Mouse (Mus musculus) frontal cortex, postnatal 36 days (tissue): Measurements from ENCODE around the gene Psmb11.

Experiments used
- DNase-seq, 2 experiments: peaks; one replicate each; pipeline ENCODE4 v3.0.0; 2022; ENCODE audit warnings: low spot score in 2 of 2

The Psmb11 gene

DNA sequence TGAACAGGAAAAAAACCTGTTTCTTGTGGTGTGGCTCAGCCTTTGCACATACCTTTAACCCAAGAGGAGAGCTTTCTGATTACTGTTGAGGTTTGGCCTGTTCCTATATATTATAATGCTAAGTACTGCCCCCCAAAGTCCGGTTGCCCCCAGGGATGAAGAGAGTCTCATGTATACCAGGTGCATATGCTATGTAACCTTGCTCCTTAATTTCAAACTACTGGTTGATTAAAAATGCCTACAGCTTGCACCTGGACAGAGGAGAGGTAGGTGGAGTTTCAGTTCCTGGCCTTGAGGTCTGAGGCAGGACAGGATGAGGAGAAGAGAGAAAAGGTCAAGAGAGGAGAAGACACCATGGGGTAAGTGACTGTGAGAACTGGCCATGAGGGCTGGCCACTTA lies at the start of gene Psmb11:
TSS of gene Psmb11 (plus strand) at position 301 of the 400 bp plus-strand sequence.
- no peak for DNase-seq

DNA sequence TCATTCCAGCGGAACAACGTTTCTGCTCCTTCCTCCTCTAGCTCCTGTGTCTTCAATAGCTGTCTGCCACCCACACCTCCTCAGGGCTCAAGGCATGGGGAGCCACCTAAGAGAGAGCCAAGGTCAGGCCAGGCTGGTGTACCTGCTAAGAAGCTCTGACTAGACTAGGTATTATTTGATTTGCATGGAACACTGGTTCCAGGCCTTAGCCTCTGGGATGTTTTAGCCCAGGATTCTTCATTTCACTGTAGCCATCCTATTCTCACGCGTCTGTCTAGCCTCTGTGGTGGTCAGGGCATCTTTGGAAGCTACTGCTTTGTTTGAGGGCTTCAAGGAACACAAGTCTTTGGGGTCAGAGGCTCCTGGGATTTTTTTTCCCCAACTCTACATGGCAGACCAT lies 49.1 kb upstream of the Psmb11 start:
- DNase-seq = no peak

DNA sequence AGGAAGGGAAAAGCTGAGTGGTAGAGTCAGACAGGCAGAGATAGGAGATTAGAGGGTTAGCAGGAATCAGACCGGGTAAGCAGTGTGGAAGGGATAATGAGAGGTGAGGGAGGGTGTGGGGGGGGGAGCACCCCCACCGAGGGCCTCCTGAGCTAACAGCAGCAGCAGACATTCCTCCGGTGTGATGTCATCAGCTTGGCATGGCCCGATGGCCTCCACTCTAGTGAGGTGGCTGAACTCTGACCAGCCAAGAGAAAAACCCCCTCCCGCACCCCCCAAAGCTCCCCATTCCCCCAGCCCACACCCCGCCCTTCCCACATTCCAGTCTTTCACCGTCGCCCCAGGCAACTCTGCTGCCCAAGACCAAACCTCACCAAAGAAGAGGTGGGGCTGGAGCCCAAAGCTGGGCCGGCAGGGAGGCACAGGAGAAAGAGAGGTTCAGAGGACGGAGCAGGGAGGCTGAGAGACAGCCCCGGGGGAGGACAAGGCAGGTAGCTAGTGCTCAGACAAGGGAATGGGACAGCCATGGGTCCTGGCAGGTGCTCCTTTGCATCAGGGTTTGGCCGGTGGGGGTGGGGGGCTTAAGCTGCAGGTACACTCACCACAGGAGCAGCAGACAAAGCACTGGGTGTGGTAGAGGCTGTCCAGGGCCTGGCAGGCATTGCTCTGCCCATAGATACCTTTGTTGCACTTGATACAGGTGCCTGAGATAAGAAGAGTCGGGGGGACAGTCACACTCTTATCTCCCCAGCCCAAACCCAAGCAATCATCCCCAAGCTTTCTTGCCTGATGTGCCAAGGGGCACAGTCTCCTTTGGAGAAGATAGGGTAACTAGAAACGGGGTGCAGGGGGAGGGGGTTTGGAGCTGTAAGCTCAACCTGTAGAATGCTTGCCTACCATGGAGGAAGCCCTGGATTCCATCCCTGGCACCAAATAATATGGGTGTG lies 48.2 kb upstream of the Psmb11 start:
- no peak for DNase-seq

DNA sequence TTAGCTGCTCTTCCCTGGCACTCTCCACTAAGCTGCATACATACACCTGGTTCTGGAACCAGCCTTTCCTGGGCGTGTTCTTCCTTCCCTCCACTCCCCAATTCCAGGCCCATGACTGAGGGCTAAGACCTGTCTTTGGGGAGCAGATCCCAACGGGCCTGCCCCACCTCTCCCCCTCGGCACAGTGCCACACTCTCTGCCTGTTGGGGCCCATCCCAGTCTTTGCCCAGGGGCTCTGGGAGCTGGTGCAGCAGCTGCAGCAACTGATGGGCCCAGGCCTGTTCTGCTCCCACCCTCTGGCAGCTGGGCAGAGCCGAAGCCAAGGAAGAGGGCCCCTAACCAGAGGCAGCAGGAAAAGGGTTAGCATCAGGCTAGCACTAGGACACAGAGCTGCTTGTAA lies 47.0 kb upstream of the Psmb11 start:
- no peak for DNase-seq

DNA sequence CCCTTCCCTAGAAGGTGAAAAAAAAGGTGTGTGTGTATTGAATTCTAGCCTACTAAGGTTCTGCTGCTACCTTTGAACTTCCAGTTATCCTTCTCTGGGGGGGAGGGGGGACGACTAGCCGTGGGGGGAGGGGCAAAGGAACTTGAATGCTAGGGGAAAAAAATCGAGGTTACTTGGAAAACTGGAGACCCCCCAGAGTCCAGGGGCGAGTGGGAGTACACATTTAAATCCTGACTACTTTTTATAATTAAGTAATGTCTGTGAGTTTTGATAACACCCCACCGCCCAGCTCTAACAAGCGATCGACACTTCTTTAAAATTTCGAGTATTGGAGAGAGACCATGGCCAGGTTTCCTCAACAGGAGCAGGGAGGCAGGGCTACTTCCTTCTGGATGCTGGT lies 46.2 kb upstream of the Psmb11 start:
- DNase-seq = no peak

DNA sequence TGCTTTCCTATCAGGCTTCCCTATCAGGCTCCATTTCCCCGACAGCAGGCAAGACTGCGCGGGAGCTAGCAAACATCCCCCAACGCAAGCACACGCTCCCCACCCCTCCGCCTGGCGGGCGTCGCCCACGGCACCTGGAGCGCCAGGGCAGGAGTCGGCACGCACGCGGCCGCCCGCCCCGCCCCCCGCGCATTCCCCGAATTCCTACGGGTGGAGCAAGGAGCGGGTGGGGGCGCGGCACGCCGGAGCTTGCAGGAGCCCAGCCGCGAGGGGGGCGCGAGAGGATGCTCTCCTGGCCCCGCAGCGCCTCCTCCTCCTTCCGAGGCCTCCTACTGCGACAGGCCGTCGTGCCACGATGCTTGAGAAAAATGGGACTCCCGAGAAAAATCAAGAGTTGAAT lies 45.6 kb upstream of the Psmb11 start:
- DNase-seq = no peak

DNA sequence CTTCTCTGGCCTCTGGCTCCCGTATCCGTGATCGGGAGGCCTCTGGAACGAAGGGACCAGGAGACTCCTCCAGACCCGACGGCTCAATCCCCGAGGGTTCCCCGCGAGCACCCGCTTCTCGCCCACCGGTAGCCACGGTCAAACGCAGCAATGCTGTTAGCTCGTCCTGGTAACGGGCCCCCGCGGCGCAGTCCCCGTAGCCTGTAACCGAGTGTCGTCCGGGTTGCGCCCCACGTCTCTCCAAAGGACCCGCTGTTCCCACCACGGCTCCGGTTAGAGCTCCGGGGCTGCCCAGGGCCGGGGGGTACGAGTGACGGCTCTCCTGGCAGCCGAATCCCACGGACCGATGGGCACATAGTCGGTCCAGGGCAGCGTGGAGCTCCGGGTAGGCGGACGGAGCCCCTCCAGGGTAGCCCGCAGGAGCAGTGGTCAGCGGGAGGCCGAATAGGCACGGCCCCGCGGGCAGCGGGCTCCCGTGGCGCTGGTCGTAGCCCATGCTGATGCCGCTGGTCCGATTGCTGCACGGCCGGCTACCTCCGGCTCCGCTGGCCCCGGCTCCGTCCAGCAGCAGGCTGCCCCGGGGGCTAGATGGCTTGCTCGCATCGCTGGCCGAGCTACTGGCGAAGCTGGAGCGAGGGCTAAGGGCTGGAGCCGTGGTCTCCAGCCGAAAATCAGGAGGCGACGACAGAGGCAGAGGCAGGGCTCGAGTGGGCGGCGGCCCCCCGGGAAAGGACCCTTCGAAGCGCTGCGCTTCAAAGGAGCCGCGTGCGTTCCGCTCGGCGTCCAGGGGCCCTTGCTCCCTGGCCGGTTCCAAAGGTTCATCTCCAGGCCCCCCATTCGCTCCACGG lies 44.8 kb upstream of the Psmb11 start:
- no peak for DNase-seq

DNA sequence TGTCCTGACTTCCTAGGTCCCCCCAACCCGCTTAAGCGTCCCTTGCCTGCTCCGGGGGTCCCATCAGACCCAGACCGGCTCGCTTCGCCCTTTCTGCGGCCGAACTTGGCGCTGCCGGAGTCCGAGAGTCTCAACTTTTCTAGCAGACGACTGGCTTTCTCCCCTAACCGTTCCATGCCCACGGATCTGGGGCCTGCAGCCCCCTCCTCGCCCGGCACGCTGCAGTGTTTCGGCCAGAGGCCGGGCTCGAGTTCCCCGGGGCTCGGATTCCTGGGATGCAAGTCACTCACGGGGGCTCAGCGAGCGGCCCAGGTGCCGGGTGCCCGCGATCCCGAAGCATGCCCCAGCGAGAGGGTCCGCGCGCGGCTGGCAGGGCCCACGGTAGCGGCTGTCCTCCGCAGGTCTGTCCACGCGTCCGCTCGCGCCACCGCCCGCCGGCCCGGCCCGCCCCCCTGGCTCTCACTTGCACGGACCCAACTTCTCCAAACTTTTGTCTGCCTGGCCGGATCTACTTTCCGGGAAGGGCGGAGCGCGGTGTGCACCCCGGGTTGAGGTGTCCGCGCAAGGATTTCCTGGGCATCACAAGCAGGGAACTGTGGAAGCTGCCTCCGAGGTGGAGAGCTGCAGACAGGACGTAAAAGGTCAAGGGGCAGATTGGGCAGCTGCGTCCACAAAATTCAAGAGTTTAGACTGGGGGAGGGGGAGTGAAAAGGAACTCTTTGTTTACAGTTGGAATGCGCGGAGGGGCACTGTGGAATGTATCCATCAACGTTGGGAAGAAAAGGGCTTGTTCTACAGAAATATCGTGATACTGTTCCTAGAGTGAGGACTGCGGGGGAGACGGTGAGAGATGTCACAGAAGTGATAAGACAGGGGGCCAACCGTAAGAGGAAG lies 43.9 kb upstream of the Psmb11 start, which contains the start of gene Ajuba:
TSS of gene Ajuba (minus strand) at position 470 of the 894 bp plus-strand sequence.
- peak; percentile 57 to 69 for DNase-seq

DNA sequence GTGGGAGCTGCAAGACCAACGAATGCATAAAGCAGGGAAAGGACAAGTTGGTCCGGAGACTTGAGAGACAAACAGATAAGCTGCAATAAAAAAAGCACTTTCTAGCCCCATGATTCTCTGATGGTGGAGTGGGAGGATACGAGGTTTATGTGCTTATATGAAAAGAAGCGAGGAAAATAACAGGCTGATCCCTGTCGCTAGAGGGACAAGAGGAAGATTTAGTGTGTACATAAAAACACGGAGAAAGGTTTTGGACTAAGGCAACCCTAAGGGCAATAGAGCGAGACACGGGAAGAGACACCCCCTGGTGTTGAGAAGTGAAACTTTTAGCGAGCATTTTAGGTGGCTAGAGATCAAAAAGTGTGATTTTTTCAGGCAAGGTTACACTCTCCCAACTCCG lies 43.2 kb upstream of the Psmb11 start:
- no peak for DNase-seq

DNA sequence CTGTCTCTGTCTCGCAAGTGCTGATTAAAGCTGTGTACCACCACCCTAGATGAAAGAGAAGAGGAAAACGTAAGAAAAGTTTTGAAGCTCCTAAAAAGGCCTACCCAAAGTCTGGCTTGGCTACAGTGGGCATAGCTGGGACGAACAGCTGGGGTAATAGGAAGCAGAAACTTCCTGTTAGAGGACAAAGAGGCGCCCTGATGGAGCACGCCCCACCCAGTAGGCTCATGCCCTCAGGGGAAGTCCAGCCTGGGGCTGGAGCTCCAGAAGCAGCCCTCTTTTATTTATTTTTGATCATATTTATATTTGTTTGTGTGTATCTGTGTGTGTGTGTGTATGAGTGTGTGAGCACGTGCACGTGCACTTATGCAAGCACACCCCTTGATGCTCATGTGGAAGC lies 41.6 kb upstream of the Psmb11 start:
- no peak for DNase-seq

DNA sequence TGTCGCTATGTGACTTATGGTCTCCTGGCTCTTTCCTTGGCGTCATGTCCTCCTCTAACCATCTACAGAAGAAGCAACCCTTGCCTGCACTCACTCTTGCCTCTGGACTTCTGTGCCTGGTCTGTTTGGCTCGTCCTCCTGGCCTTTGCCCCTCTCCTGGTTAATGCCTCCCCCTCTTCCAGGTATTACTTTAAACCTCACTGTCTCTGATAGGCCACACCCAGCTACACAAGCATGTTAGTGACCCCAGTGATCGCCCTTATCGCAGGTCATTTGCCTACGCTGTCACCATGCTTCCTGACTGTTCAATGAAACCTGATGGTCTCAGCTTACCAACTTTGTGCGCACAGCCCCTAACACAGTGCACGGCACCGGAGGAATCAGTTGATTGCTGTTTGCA lies 38.7 kb upstream of the Psmb11 start:
- no peak for DNase-seq

DNA sequence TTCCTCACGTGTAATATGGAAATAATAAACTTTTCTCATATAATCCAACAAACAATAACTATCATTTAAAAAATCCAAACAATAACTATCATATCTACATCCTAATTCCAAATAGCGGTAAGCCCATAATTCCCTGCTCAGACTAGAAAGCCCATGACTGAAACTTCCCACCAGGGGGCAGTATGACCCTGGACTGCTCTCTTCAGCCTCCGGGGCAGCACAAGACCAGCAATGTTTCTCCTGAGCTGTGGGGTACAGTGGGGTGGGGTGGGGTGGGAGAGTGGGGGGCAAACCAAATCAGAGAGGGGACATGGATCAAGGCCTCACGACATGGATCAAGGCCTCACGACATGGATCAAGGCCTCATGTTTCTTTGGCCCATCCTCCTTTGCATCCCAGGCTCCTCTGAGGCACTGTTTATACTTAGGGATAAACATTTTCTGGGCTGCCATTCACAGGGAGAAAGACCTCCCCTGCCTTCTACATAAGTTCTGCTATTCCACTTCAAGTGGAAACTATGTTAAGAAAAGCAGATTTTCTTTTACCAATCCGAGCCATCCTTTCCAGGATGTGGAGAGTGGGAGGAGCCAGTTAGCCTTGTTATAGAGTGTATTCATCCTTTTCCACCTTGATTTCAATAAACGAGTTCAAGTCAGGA lies 37.4 kb upstream of the Psmb11 start:
- DNase-seq = peak in 1 of 2 experiments; percentile 63

DNA sequence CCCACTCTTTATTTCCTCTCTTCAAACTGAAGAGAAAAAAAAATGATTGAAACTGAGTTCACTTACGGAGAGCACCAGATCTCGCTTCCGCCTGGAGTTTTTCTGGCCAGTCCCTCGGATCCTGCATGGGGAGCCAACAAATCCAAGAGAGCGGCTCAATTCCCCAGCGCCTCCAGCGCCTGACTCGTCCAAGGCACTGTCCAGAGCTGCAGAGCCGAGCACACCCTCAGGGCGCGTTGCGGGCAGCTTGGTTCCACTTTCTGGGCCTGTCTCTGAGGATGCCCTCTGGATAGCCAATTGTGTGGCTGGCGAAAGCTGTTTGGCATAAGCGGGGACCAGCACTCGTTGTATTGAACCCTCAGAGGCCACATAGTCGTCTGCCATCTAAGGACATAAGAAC lies 30.2 kb upstream of the Psmb11 start:
- no peak for DNase-seq

DNA sequence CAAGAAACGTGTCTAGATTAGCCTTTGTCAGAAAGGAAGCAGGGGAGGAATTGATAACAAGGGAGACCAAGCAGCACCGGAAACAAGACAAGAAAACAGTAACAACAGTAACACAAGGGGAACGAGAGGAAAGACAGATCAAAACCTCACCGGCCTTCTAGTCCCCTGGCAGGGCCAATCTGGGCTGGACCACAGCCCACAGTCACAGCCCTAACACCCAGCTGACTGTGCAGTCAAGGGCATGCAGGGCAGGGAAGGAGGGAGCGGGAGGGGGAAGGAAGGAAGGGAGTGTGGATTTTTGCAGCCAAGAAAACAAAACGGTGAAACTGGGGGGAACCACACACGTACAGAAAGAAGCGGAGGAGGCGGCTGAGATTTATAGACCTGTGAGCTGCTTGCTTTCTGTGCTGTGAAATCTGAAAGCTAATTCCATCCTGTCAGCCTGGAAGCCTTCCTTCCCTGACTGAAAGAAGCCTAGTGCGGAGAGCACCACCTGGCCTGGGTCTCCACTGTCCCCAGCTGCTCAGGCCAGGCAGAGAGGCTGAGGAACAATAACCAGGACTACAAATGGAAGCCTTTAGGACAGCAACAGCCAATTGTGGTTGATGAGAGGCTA lies 28.8 kb upstream of the Psmb11 start:
- peak; percentile 50 to 68 for DNase-seq

DNA sequence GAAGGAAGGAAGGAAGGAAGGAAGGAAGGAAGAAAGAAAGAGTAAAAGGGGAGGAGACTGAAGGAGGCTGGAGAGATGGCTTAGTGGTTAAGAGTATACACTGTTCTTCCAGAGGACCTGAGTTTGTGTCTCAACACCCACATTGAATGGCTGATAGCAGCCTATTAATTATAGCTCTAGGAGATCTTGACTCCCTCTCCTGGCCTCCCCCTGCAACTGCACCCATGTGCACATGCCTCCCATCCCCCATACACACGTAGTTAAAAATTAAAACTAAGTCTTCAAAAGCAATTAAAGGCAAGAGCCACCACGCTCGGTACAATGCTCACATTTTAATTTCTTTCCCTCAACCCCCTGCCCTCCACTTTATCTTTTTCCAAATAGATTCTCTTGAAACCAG lies 27.2 kb upstream of the Psmb11 start:
- no peak for DNase-seq

DNA sequence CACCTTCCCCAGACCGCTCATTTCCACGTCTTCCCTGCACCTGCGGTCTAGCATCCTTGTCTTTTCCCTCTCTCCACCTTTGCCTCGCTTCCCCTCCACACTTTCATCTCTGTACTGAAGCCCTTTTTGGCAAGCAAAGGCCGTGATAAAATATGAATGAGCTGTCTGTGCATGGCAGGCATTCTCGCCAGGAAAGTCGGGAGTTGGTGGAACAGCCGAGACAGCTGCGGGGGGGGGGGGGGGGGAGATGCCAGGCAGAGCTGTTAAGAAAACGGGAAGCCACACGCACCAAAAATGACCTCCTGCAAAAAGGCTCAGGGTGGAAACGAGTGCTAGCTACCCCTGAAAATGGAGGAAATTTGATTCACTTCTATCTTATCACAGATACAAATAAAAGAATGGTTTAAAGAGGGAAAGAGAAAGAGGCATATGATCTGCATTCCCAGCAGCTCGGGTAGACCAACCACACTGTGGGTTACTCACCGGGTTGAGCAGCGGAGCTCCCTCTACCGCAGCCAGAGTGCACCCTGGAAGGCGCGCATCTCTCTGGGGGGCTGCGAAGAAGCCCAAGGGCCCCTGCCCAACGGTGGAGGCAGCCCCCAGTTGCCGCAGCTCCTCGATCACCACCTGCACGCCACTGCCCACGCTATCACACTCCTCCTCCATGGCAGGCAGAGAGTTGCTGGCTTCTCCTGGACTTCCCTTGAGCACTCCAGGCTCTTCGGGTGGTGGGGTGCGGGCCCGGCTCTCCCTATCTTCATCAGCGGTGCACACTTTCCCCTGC lies 26.4 kb upstream of the Psmb11 start:
- peak; percentile 55 to 57 for DNase-seq

DNA sequence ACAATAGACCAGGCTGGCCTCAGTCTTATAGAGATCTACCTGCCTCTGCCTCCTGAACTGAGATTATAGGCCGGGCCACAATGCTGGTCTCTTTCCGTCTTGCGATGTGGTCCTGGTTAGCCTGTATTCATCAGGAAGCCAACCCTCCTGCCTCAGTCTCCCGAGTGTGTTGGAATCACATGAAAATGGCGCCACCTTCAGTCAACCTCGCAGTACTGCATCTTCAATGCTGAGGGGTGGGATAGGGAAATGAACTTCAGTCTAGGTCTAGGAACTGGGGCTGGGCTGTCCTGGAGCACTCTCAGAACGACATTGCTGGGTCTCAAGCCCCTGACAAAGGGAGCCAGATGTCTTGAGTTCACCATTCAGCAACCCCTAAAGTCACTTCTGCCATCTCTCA lies 24.1 kb upstream of the Psmb11 start:
- no peak for DNase-seq

DNA sequence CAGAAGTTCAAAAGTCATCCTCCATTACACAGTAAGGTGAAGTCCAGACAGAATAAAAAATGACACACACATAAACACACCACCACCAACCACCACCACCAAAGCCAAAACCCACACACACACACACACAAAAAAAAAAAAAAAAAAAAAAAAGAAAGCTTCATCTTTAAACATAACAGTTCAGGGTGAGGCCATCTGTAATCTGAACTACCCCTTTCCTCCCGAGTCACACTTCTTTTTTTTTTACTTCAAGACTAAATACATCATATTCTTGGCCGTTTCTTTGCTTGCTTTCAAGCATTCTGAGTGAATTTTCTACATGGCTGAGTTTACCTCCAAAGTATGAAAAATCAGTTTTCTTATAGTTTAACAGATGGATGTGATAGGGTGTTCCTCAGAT lies 19.6 kb upstream of the Psmb11 start:
- DNase-seq = no peak

DNA sequence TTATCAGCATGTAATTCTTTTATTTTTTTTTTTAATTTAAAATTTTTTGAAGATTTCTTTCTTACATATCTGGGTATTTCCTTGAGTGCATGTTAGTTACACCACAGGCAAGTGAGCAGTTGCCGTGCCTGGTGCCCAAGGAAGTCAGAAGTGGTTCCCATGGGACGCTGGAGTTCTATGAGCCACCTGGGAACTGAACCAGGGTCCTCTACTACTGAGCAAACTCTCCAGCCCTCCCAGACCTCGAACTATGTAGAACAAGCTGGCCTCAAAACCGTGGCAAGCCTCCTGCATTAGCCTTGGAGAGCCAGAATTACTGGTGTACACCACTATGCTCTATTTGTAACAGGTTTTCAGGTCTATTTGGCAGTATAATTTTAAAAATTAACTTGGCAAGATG lies 18.6 kb upstream of the Psmb11 start:
- no peak for DNase-seq
